Mouse (Mus musculus) kidney, adult 2 months (tissue): ENCODE measurements around the gene Wdr66.

ENCODE experiments used
- CTCF ChIP-seq: fragments of 200-500 bp; conservative IDR thresholded peaks from 2 replicates; pipeline ENCODE4 v1.5.1; 2011; ENCODE audit warnings: low read depth, mild to moderate bottlenecking, control low read depth, low read length, moderate library complexity, mixed read lengths; ENCODE audit not compliant: insufficient read depth, insufficient read length
- POLR2A ChIP-seq: fragments of 200-500 bp; IDR thresholded peaks from one replicate; pipeline ENCODE4 v1.6.1; 2011; ENCODE audit warnings: low read depth, low read length, control low read depth

DNA sequence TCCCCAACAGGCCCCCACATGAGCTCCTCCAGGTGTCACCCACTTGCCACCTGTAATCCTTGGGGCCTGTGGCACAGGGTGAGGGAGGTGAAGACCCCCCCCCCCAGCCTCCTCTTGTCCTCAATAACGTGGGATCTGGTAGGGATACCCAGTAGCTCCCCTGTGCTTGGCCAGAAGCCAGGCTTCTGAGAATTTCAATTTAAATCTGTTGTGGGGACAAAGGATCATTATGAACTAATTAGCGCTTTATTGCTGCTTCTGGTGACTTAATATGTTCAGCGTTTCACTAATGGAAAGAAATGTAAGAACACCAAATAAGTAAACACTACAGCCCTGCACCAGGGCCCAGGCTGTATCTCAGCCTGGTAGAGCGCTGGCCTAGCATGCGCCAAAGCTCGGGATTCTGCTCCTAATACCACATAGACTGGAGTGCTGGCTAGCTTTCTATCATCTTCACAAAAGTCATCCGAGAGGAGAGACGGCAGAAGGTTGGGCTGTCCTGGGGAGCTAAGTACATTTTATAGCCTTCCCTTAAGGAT is 48.7 kb downstream of the Wdr66 start:
- TF ChIP-seq CTCF, result no peak
- no peak for TF ChIP-seq POLR2A
